Mouse (Mus musculus): Measurements from ENCODE around the gene Muc5ac.

DNA sequence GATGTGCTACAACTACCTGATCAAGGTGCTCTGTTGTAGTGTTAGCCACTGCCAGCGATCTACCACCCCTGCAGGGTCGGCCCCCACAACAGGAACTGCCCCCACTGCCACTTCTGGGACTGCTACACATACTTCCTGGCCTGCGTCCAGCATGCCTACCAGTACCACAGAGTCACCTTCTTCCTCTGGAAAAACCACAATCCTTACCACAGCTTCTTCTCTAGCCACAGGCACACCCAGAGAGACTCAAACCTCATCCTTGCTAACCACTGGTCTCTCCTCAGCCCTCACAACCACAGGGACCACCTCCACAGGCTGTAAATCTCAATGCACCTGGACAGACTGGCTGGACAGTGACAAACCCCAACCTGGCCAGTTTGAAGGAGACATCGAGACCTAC is 72.3 kb downstream of the Muc5ac start:
- no peak for TF ChIP-seq POLR2A (IDR thresholded peaks at IDR 0.05; ENCODE audit: borderline replicate concordance, low read depth, low read length)
- no peak for TF ChIP-seq CTCF (IDR thresholded peaks at IDR 0.05; ENCODE audit: low read depth, low read length)
